Mouse (Mus musculus): ENCODE results near the gene Trim25. TPM values are rescaled to one million over a fixed set of nuclear protein-coding genes. Genes with fewer than 3 reads are reported as not detected.
"Not testable (repeated sequence)": the region's sequence is repeated elsewhere in the genome, so short reads cannot be mapped to it uniquely, and the experiment has no call there.

Gene Trim25
- total RNA-seq, 2 experiments from 2014 or later: 4.1 to 4.9 TPM

- intact Hi-C loops (cut with DNase I): loop anchor here (5.0 kb wide), 1 partner anchor 48 kb away; no protein-coding TSS in a partner anchor
Measured at GRCm38 (mm10) chr11:88989530-88989929, 9.6 kb upstream of the Trim25 start.

GRCm38 (mm10) chr11:88993186-88993585, 6.0 kb upstream of the Trim25 start:
- no peak for DNase-seq (ENCODE audit: low spot score in 2 of 2)
- intact Hi-C loops (cut with DNase I): no loop called here

More at GRCm38 (mm10) chr11:88989530-88989929, 9.6 kb upstream of the Trim25 start:
- DNase-seq (ENCODE audit: low spot score in 2 of 2): no peak

DNA sequence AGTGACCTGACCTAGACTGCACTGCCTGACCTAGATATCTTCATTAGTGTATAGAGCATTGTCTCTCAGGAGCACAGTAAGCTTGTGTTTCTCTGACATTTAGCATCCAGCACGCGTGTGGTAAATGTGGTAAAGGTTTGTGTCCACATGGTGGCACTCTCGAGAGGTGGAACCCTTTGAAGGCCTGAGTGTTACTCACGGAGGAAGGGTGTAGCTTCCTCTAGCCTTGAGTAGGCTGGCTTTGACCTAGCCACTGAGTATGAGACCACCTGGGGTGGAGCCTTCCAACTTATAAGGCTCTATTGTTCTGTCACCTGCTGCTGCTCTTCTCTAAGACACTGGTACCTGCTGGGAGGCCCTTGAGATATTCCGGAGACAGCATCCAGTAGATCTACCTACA, 5.6 kb upstream of the Trim25 start:
- intact Hi-C loops (cut with DNase I): no loop called here

GRCm38 (mm10) chr11:88994492-88994891, 4.7 kb upstream of the Trim25 start:
- intact Hi-C loops (cut with DNase I): no loop called here
- no peak for DNase-seq (ENCODE audit: low spot score in 2 of 2)

More for the DNA sequence above, 5.6 kb upstream of the Trim25 start:
- peak; percentile 27 to 39 for DNase-seq (ENCODE audit: low spot score in 2 of 2)

GRCm38 (mm10) chr11:88995616-88996015, 3.6 kb upstream of the Trim25 start:
- no peak for DNase-seq (ENCODE audit: low spot score in 2 of 2)
- intact Hi-C loops (cut with DNase I): no loop called here

DNA sequence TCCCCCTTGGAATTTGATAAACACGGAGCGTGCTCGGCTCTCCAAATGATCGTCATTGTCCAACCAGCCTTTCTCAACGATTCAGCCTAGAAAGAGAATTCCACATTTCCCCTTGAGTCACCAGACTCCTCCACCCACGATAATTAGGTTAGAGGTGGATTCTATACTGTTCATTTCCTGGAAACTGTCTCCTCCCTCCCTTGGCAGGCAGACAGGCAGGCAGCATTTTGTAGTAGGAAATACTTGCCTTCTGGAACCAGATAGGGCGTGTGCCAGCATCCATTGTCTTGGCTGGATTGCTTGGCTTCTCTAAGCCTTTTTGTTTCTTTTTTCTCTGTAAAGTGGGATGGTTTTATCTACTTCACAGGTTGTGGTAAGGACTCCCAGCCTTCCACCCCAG, 2.7 kb upstream of the Trim25 start:
- no peak for DNase-seq (ENCODE audit: low spot score in 2 of 2)
- intact Hi-C loops (cut with DNase I): no loop called here

DNA sequence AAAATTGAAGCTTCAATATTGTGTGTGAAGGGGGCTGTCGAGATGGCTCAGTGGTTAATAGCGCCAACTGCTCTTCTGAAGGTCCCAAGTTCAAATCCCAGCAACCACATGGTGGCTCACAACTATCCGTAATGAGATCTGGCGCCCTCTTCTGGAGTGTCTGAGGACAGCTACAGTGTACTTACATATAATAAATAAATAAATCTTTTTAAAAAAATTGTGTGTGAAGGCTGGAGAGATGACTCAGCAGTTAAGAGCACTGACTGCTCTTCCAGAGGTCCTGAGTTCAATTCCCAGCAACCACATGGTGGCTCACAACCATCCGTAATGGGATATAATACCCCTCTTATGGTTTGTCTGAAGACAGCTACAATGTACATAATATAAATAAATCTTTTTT, 1.8 kb upstream of the Trim25 start:
- intact Hi-C loops (cut with DNase I); DNase-seq (ENCODE audit: low spot score in 2 of 2): not testable (repeated sequence)

DNA sequence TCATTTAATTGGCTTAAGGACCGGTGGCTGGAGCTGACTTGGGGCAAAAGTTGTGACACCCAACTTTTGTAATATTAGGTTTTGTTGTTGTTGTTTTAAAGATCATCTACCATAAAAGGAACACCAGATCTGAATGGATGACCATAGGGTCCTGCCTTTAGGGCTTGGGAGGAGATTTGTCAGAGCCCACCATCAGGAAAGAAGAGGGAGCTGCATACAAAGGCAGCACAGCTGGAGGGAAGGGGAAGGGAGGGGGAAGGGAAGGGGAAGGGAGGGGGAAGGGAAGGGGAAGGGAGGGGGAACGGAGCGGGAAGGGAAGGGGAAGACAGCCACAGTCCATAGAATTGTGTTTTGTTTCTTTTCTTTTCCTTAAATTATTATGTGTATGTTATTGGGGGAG, 770 bp upstream of the Trim25 start:
- no peak for DNase-seq (ENCODE audit: low spot score in 2 of 2)
- intact Hi-C loops (cut with DNase I): no loop called here

GRCm38 (mm10) chr11:88999723-89000526, 749 bp downstream of the Trim25 start:
- intact Hi-C loops (cut with DNase I): loop anchor here (5.0 kb wide), 1 partner anchor 37 kb away; no protein-coding TSS in a partner anchor
- no peak for DNase-seq (ENCODE audit: low spot score in 2 of 2)

DNA sequence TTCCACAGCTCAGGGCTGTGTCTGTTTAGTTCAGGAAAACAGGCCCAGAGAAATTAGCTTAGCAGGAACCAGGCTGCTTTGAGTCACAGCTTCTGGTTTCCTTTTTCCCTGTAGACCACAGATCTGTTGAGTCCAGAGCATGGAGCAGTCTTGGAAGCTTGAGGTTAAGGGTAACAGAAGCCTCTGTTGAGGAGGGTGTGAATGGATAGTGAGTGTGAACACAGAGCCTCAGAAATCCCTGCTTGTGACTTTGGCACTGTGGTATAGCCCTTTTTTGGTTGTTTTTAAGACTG, 1.3 kb downstream of the Trim25 start:
- no peak for DNase-seq (ENCODE audit: low spot score in 2 of 2)
- intact Hi-C loops (cut with DNase I): loop anchor here (5.0 kb wide), 1 partner anchor 37 kb away; no protein-coding TSS in a partner anchor

- intact Hi-C loops (cut with DNase I): loop anchor here (5.0 kb wide), 1 partner anchor 36 kb away; no protein-coding TSS in a partner anchor
- DNase-seq (ENCODE audit: low spot score in 2 of 2): no peak
Measured at GRCm38 (mm10) chr11:89001569-89001968, 2.4 kb downstream of the Trim25 start.

DNA sequence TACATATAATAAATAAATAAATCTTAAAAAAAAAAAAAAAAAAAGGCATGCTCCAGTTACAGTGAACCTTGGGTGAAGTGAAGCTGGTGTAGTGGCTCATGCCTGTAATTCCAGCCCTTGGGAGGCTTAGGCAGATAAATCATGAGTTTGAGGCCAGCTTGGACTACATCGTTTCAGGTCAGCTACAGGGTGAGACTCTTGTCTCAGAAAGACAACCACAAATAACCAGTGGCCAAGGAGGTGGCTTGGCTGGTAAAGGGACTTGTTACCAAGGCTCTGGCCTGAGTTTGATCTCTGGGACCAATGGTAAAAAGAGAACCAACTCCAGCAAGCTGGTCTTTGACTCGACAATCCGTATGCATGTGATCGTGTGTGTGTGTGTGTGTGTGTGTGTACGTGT, 2.9 kb downstream of the Trim25 start:
- no peak for DNase-seq (ENCODE audit: low spot score in 2 of 2)
- intact Hi-C loops (cut with DNase I): loop anchor here (5.0 kb wide), 1 partner anchor 35 kb away; no protein-coding TSS in a partner anchor

- intact Hi-C loops (cut with DNase I): loop anchor here (5.0 kb wide), 1 partner anchor 35 kb away; no protein-coding TSS in a partner anchor
- no peak for DNase-seq (ENCODE audit: low spot score in 2 of 2)
Measured at GRCm38 (mm10) chr11:89002621-89003020, 3.4 kb downstream of the Trim25 start.

GRCm38 (mm10) chr11:89003078-89003477, 3.9 kb downstream of the Trim25 start:
- DNase-seq (ENCODE audit: low spot score in 2 of 2): no peak
- intact Hi-C loops (cut with DNase I): loop anchor here (5.0 kb wide), 1 partner anchor 34 kb away; no protein-coding TSS in a partner anchor

GRCm38 (mm10) chr11:89003726-89004125, 4.5 kb downstream of the Trim25 start:
- intact Hi-C loops (cut with DNase I): loop anchor here (5.0 kb wide), 1 partner anchor 34 kb away; no protein-coding TSS in a partner anchor
- DNase-seq (ENCODE audit: low spot score in 2 of 2): no peak

- intact Hi-C loops (cut with DNase I): no loop called here
- DNase-seq (ENCODE audit: low spot score in 2 of 2): no peak
Measured at GRCm38 (mm10) chr11:89005473-89005872, 6.3 kb downstream of the Trim25 start.

- intact Hi-C loops (cut with DNase I): no loop called here
- no peak for DNase-seq (ENCODE audit: low spot score in 2 of 2)
Measured at GRCm38 (mm10) chr11:89006404-89006803, 7.2 kb downstream of the Trim25 start.

DNA sequence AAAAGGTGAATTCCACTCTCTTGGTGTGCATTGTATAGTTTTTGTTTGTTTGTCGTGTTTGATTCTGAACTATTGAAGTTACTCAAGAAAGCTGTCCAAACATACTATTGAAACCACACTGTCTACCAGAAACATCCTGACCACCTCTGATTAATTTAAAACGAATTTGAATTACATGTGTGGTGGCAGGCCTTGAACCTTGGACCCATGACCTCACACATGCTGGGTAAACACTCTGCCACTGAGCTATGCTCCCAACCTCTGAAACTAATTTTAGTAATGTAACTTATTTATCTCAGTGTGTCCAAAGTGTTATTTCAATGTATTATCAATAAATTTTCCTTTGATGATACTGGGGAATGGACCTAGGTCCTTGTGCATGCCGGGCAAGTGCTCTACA, 8.4 kb downstream of the Trim25 start:
- no peak for DNase-seq (ENCODE audit: low spot score in 2 of 2)
- intact Hi-C loops (cut with DNase I): no loop called here

GRCm38 (mm10) chr11:89009066-89009465, 9.9 kb downstream of the Trim25 start:
- no peak for DNase-seq (ENCODE audit: low spot score in 2 of 2)
- intact Hi-C loops (cut with DNase I): no loop called here

- intact Hi-C loops (cut with DNase I): no loop called here
- DNase-seq (ENCODE audit: low spot score in 2 of 2): no peak
Measured at GRCm38 (mm10) chr11:89009496-89009895, 10.3 kb downstream of the Trim25 start.

GRCm38 (mm10) chr11:89012241-89012640, 13.1 kb downstream of the Trim25 start:
- no peak for DNase-seq (ENCODE audit: low spot score in 2 of 2)
- intact Hi-C loops (cut with DNase I): no loop called here
